Mouse (Mus musculus): Measurements from ENCODE around the gene Tmem8b. TPM values are rescaled to one million over a fixed set of nuclear protein-coding genes. Genes with fewer than 3 reads are reported as not detected.

Tmem8b gene
- polyA plus RNA-seq, 1 experiment from 2014 or later, result 4.9 TPM

DNA sequence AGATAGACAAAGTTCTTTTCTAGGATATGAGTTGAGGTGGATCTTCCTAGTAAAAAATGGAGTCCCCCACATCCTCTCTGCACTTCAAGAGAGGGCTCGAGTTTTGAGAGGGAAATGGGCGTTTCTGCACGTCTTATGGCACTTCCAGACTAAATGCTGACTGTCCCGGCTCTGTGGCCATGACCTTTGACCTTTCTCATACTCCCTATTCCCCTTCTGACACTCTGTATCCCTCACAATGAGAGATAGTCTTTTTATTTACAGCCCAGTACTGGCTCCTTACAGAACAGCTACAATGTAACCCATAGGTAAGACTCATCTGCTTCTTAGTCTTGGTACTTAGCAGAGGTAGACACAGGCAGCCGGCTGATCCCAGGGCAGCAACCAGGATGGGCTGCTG, 72.8 kb downstream of the Tmem8b start:
- WGBS, result 45% methylated on average over 5 of the region's 5 CpGs
- H3K27ac ChIP-seq, result no peak overlapping the region

More for the DNA sequence above, 72.8 kb downstream of the Tmem8b start:
- Histone ChIP-seq H3K36me3 (no peaks in the 10 kb centered on the region), H3K4me1 (no peaks in the 10 kb centered on the region), H3K9ac (no peak overlapping the region), H3K27me3 (no peaks in the 10 kb centered on the region), H3K9me3 (no peaks in the 10 kb centered on the region), H3K4me3 (no peak overlapping the region), H3K4me2 (no peak overlapping the region)
- no peak for ATAC-seq (ENCODE audit: borderline replicate concordance, extremely low read depth, low FRiP score, low TSS enrichment)

Small RNA genes lying within 50 kb of the gene (microRNA-seq; reads per million reads assigned to microRNA genes)
- not detected for gene Gm25262

Other genes starting within 250 kb of the Tmem8b start
- 0.14 and 0.25 TPM in 2 replicates for gene Fam166b, start 239.8 kb upstream of the Tmem8b start, polyA plus RNA-seq (2015; fragmentation: Nextera tagmentation; extraction: Ambion mirVana)
- 8.3 and 8.5 TPM in 2 replicates for gene Tesk1, start 227.0 kb upstream of the Tmem8b start, polyA plus RNA-seq (2015; fragmentation: Nextera tagmentation; extraction: Ambion mirVana)
- gene Cd72, start 214.3 kb upstream of the Tmem8b start, polyA plus RNA-seq (2015; fragmentation: Nextera tagmentation; extraction: Ambion mirVana), result 1.8 and 3.1 TPM in 2 replicates
- gene Sit1, start 185.2 kb upstream of the Tmem8b start, polyA plus RNA-seq (2015; fragmentation: Nextera tagmentation; extraction: Ambion mirVana), result 0.14 and 1.2 TPM in 2 replicates
- 67.4 and 70.1 TPM in 2 replicates for gene Ccdc107, start 176.1 kb upstream of the Tmem8b start, polyA plus RNA-seq (2015; fragmentation: Nextera tagmentation; extraction: Ambion mirVana)
- 48.8 and 54.0 TPM in 2 replicates for gene Arhgef39, start 169.3 kb upstream of the Tmem8b start, polyA plus RNA-seq (2015; fragmentation: Nextera tagmentation; extraction: Ambion mirVana)
- 4.7 and 6.1 TPM in 2 replicates for gene Car9, start 162.0 kb upstream of the Tmem8b start, polyA plus RNA-seq (2015; fragmentation: Nextera tagmentation; extraction: Ambion mirVana)
- 198 and 216 TPM in 2 replicates for gene Tpm2, start 145.2 kb upstream of the Tmem8b start, polyA plus RNA-seq (2015; fragmentation: Nextera tagmentation; extraction: Ambion mirVana)
- 62.7 and 63.2 TPM in 2 replicates for gene Creb3, start 106.6 kb upstream of the Tmem8b start, polyA plus RNA-seq (2015; fragmentation: Nextera tagmentation; extraction: Ambion mirVana)
- gene Tln1, start 106.3 kb upstream of the Tmem8b start, polyA plus RNA-seq (2015; fragmentation: Nextera tagmentation; extraction: Ambion mirVana), result 97.9 and 98.2 TPM in 2 replicates
- gene Rgp1, start 90.3 kb upstream of the Tmem8b start, polyA plus RNA-seq (2015; fragmentation: Nextera tagmentation; extraction: Ambion mirVana), result 23.7 and 32.2 TPM in 2 replicates
- gene Gba2, start 90.1 kb upstream of the Tmem8b start, polyA plus RNA-seq (2015; fragmentation: Nextera tagmentation; extraction: Ambion mirVana), result 19.0 and 21.1 TPM in 2 replicates
- 0.77 and 1.5 TPM in 2 replicates for gene Msmp, start 84.5 kb upstream of the Tmem8b start, polyA plus RNA-seq (2015; fragmentation: Nextera tagmentation; extraction: Ambion mirVana)
- 9.6 and 10.6 TPM in 2 replicates for gene Npr2, start 37.0 kb upstream of the Tmem8b start, polyA plus RNA-seq (2015; fragmentation: Nextera tagmentation; extraction: Ambion mirVana)
- gene Spag8, start 15.4 kb upstream of the Tmem8b start, polyA plus RNA-seq (2015; fragmentation: Nextera tagmentation; extraction: Ambion mirVana), result 3.9 TPM in 2 replicates
- gene Hint2, start 12.5 kb upstream of the Tmem8b start, polyA plus RNA-seq (2015; fragmentation: Nextera tagmentation; extraction: Ambion mirVana), result 110 and 114 TPM in 2 replicates
- 2.1 and 2.3 TPM in 2 replicates for gene Fam221b, start 174 bp downstream of the Tmem8b start, polyA plus RNA-seq (2015; fragmentation: Nextera tagmentation; extraction: Ambion mirVana)
- not detected in 2 replicates for gene Olfr70, start 31.8 kb downstream of the Tmem8b start, polyA plus RNA-seq (2015; fragmentation: Nextera tagmentation; extraction: Ambion mirVana)
- not detected in 2 replicates for gene Olfr71, start 41.3 kb downstream of the Tmem8b start, polyA plus RNA-seq (2015; fragmentation: Nextera tagmentation; extraction: Ambion mirVana)
- 1.1 and 1.3 TPM in 2 replicates for gene Hrct1, start 58.2 kb downstream of the Tmem8b start, polyA plus RNA-seq (2015; fragmentation: Nextera tagmentation; extraction: Ambion mirVana)
- gene Spaar, start 61.1 kb downstream of the Tmem8b start, polyA plus RNA-seq (2015; fragmentation: Nextera tagmentation; extraction: Ambion mirVana), result 0.48 and 0.62 TPM in 2 replicates
- gene Olfr159, start 102.0 kb downstream of the Tmem8b start, polyA plus RNA-seq (2015; fragmentation: Nextera tagmentation; extraction: Ambion mirVana), result not detected in 2 replicates
- gene Olfr156, start 154.9 kb downstream of the Tmem8b start, polyA plus RNA-seq (2015; fragmentation: Nextera tagmentation; extraction: Ambion mirVana), result not detected in 2 replicates
- not detected in 2 replicates for gene Olfr157, start 171.2 kb downstream of the Tmem8b start, polyA plus RNA-seq (2015; fragmentation: Nextera tagmentation; extraction: Ambion mirVana)
- not detected in 2 replicates for gene Olfr155, start 182.6 kb downstream of the Tmem8b start, polyA plus RNA-seq (2015; fragmentation: Nextera tagmentation; extraction: Ambion mirVana)
- 23.0 and 23.2 TPM in 2 replicates for gene Reck, start 206.6 kb downstream of the Tmem8b start, polyA plus RNA-seq (2015; fragmentation: Nextera tagmentation; extraction: Ambion mirVana)